Mouse (Mus musculus) olfactory bulb, adult 2 months (tissue): ENCODE data around the gene Kif3b. TPM values are rescaled to one million over a fixed set of nuclear protein-coding genes. Genes with fewer than 3 reads are reported as not detected.

Experiments
- H3K27ac ChIP-seq: fragments of 200-500 bp; 2 replicates; pipeline ENCODE4 v1.5.1; 2012; ENCODE audit warnings: low read depth, low read length; ENCODE audit not compliant: insufficient read depth
- H3K4me1 ChIP-seq: fragments of 200-500 bp; 2 replicates; pipeline ENCODE4 v1.6.1; 2012; ENCODE audit warnings: low read length; ENCODE audit not compliant: control insufficient read depth, insufficient read depth
- H3K4me3 ChIP-seq: fragments of 200-500 bp; 2 replicates; pipeline ENCODE4 v1.5.1; 2012; ENCODE audit warnings: mild to moderate bottlenecking, low read depth, low read length, moderate library complexity; ENCODE audit not compliant: insufficient read depth
- CTCF ChIP-seq: fragments of 200-500 bp; IDR thresholded peaks from 2 replicates; pipeline ENCODE4 v1.5.1; 2012; ENCODE audit warnings: low read depth, mild to moderate bottlenecking, low read length, moderate library complexity; ENCODE audit not compliant: insufficient read depth
- POLR2A ChIP-seq: fragments of 200-500 bp; IDR thresholded peaks from 2 replicates; pipeline ENCODE4 v1.6.1; 2012; ENCODE audit warnings: mild to moderate bottlenecking, low read depth, low read length, moderate library complexity; ENCODE audit not compliant: insufficient read depth
- WGBS: fragments of 180-500 bp; shearing (Covaris S2); methylation state at CpG from one replicate; pipeline ENCODE4 v1.1.7; 2018; 5-methylcytosine and 5-hydroxymethylcytosine counted together
- polyA plus RNA-seq: library from polyadenylated mRNA; stranded (reverse); fragments of >200 nt; gene quantifications from 2 replicates; pipeline ENCODE4 v1.2.4, GENCODE M21; 2012; ENCODE audit warnings: low replicate concordance; ENCODE audit not compliant: missing spikeins, insufficient read depth, insufficient read length

The Kif3b gene
- polyA plus RNA-seq, 1 experiment: not detected

- no peak overlapping the region for H3K27ac ChIP-seq
- 86% methylated on average over 8 of the region's 8 CpGs for WGBS
- no peak overlapping the region for H3K4me3 ChIP-seq
- TF ChIP-seq CTCF: no peak
- no peak for TF ChIP-seq POLR2A
- H3K4me1 ChIP-seq: no peaks in the 10 kb centered on the region
Observed at GRCm38 (mm10) chr2:153319036-153319643, 27.9 kb downstream of the Kif3b start.

- TF ChIP-seq CTCF (no peak), POLR2A (no peak)
- Histone ChIP-seq H3K4me1 (peaks cover 2% of the 10 kb centered on the region; the same call in 1 of the 2 replicates), H3K27ac (no peak overlapping the region), H3K4me3 (no peak overlapping the region)
- 64% methylated on average over 9 of the region's 9 CpGs for WGBS
Observed at GRCm38 (mm10) chr2:153325706-153326376, 34.6 kb downstream of the Kif3b start.

- TF ChIP-seq POLR2A: no peak
- TF ChIP-seq CTCF: no peak
- WGBS: 87% methylated on average over 5 of the region's 5 CpGs
- no peak overlapping the region for H3K4me3 ChIP-seq
- no peak overlapping the region for H3K27ac ChIP-seq
- H3K4me1 ChIP-seq: no peaks in the 10 kb centered on the region
Observed at GRCm38 (mm10) chr2:153332271-153332670, 41.1 kb downstream of the Kif3b start.

GRCm38 (mm10) chr2:153332981-153333380, 41.8 kb downstream of the Kif3b start:
- no peak overlapping the region for H3K27ac ChIP-seq
- no peak overlapping the region for H3K4me3 ChIP-seq
- no peaks in the 10 kb centered on the region for H3K4me1 ChIP-seq
- TF ChIP-seq CTCF: no peak
- no peak for TF ChIP-seq POLR2A
- 95% methylated on average over 3 of the region's 3 CpGs for WGBS

GRCm38 (mm10) chr2:153333822-153334232, 42.6 kb downstream of the Kif3b start:
- 86% methylated on average over 6 of the region's 6 CpGs for WGBS
- no peaks in the 10 kb centered on the region for H3K4me1 ChIP-seq
- no peak overlapping the region for H3K4me3 ChIP-seq
- no peak overlapping the region for H3K27ac ChIP-seq
- TF ChIP-seq CTCF: no peak
- TF ChIP-seq POLR2A: no peak

- H3K4me1 ChIP-seq: no peaks in the 10 kb centered on the region
- no peak for TF ChIP-seq POLR2A
- no peak for TF ChIP-seq CTCF
- WGBS: 86% methylated on average over 3 of the region's 3 CpGs
- no peak overlapping the region for H3K4me3 ChIP-seq
- H3K27ac ChIP-seq: no peak overlapping the region
Observed at GRCm38 (mm10) chr2:153334281-153334680, 43.1 kb downstream of the Kif3b start.

- TF ChIP-seq POLR2A (no peak), CTCF (no peak)
- WGBS: 76% methylated on average over 2 of the region's 2 CpGs
- no peak overlapping the region for H3K4me3 ChIP-seq
- H3K4me1 ChIP-seq: no peaks in the 10 kb centered on the region
- H3K27ac ChIP-seq: no peak overlapping the region
Observed at GRCm38 (mm10) chr2:153336117-153336516, 44.9 kb downstream of the Kif3b start.

GRCm38 (mm10) chr2:153338361-153339350, 47.4 kb downstream of the Kif3b start:
- Histone ChIP-seq H3K4me3 (no peak overlapping the region), H3K27ac (no peak overlapping the region), H3K4me1 (no peaks in the 10 kb centered on the region)
- 86% methylated on average over 9 of the region's 9 CpGs for WGBS
- no peak for TF ChIP-seq POLR2A
- no peak for TF ChIP-seq CTCF
